Mouse (Mus musculus): Measurements from ENCODE around the gene Oas1e. TPM values are rescaled to one million over a fixed set of nuclear protein-coding genes. Genes with fewer than 3 reads are reported as not detected.

Gene Oas1e
- polyA plus RNA-seq, 1 experiment: not detected

DNA sequence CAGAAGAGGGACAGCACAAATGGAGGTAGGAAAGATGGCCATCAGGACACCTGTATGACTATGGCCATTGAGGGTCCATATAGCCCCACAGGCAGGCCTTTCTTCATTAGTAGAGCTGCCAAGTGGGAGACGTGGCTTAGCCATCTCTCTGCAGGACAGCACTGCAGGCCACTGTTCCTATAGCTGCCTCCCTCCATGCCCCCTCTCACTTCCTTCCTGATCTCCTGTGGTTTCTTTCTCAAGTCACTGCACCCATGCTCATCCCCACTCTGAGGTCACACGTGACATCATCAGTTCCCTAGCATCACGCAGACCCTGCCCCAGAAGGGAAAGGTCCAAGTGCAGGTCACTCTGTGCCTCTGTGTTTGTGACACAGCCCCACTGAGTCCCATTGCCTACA lies 8.3 kb downstream of the Oas1e start:
- Histone ChIP-seq H3K27me3 (ENCODE audit: control insufficient read depth, insufficient read depth, insufficient read length) (peaks cover 24% of the 10 kb centered on the region), H3K36me3 (ENCODE audit: control insufficient read depth, insufficient read depth) (no peaks in the 10 kb centered on the region), H3ac (ENCODE audit: control insufficient read depth, insufficient read length) (no peak overlapping the region), H3K4me3 (no peak overlapping the region), H3K4me2 (ENCODE audit: low read depth) (no peak overlapping the region), H3K79me2 (ENCODE audit: control insufficient read depth, insufficient read depth) (no peaks in the 10 kb centered on the region)
- TF ChIP-seq E2F4 (IDR thresholded peaks at IDR 0.05; ENCODE audit: insufficient read depth) (no peak), POLR2A (IDR thresholded peaks at IDR 0.05; ENCODE audit: insufficient read length, low read depth) (no peak), USF1 (IDR thresholded peaks at IDR 0.05; ENCODE audit: low read depth) (no peak), SRF (IDR thresholded peaks at IDR 0.05; ENCODE audit: control insufficient read depth, insufficient read length, low read depth) (no peak), TCF3 (IDR thresholded peaks at IDR 0.05; ENCODE audit: insufficient read length, low read depth) (no peak), MYOG (IDR thresholded peaks at IDR 0.05; ENCODE audit: control insufficient read depth in 1 of 3, insufficient read depth in 1 of 3, insufficient read length in 2 of 3, low read depth in 2 of 3) (no peak), MYOD1 (IDR thresholded peaks at IDR 0.05; ENCODE audit: control insufficient read depth in 1 of 3, insufficient read length in 2 of 3, low read depth in 2 of 3) (no peak), TCF12 (IDR thresholded peaks at IDR 0.05; ENCODE audit: insufficient read depth, poor library complexity, severe bottlenecking) (no peak), REST (IDR thresholded peaks at IDR 0.05; ENCODE audit: insufficient read depth, insufficient read length) (no peak), MAX (IDR thresholded peaks at IDR 0.05; ENCODE audit: low read depth) (no peak), POLR2AphosphoS2 (IDR thresholded peaks at IDR 0.05; ENCODE audit: insufficient read length, low read depth) (no peak), CEBPB (IDR thresholded peaks at IDR 0.05; ENCODE audit: insufficient read depth, poor library complexity, severe bottlenecking) (no peak)

DNA sequence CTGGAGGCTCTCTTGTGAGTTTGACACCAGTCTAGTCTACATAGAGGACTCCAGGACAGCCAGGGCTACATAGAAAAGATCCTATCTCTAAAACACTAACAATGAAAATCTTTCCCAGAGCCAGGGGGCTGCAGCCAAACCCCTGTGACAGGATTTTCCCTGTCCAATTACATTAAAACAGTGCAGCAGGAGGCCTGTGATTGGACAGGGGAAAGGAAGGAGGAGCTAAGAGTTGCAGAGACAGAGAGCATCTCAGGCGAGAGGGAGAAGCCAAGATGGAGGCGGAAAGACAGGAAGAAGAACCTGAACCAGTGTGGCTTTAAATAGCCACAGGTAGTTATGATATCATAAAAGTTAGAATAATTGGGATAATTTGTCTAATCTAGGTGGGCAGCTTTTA lies 12.9 kb downstream of the Oas1e start:
- H3K27me3 ChIP-seq (ENCODE audit: control insufficient read depth, insufficient read depth, insufficient read length): peaks cover 15% of the 10 kb centered on the region
- H3K4me3 ChIP-seq: no peak overlapping the region
- no peak overlapping the region for H3ac ChIP-seq (ENCODE audit: control insufficient read depth, insufficient read length)
- TF ChIP-seq POLR2A (IDR thresholded peaks at IDR 0.05; ENCODE audit: insufficient read length, low read depth): no peak
- H3K79me2 ChIP-seq (ENCODE audit: control insufficient read depth, insufficient read depth): no peaks in the 10 kb centered on the region
- H3K4me2 ChIP-seq (ENCODE audit: low read depth): no peak overlapping the region
- H3K36me3 ChIP-seq (ENCODE audit: control insufficient read depth, insufficient read depth): no peaks in the 10 kb centered on the region

DNA sequence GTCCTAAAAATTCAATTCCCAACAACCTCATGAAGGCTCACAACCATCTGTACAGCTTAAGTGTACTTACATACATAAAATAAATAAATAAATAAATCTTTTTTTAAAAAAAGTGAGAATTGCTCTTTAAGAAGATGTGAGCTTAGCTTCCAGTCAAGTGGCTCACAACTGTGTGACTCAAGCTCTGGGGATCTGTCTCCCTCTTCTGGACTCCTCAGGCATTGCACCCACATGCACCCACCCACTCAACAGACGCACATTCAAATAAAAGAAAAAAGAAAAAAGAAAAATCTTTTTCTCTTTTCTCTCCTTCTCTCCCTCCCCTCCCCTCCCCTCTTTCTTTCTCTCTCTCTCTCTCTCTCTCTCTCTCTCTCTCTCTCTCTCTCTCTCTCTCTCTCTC lies 13.7 kb downstream of the Oas1e start:
- H3K4me3 ChIP-seq: no peak overlapping the region
- no peak overlapping the region for H3ac ChIP-seq (ENCODE audit: control insufficient read depth, insufficient read length)
- H3K79me2 ChIP-seq (ENCODE audit: control insufficient read depth, insufficient read depth): no peaks in the 10 kb centered on the region
- H3K27me3 ChIP-seq (ENCODE audit: control insufficient read depth, insufficient read depth, insufficient read length): peaks cover 15% of the 10 kb centered on the region
- H3K36me3 ChIP-seq (ENCODE audit: control insufficient read depth, insufficient read depth): no peaks in the 10 kb centered on the region
- TF ChIP-seq USF1 (IDR thresholded peaks at IDR 0.05; ENCODE audit: low read depth) (no peak), E2F4 (IDR thresholded peaks at IDR 0.05; ENCODE audit: insufficient read depth) (no peak), POLR2A (IDR thresholded peaks at IDR 0.05; ENCODE audit: insufficient read length, low read depth) (no peak), TCF3 (IDR thresholded peaks at IDR 0.05; ENCODE audit: insufficient read length, low read depth) (no peak), CEBPB (IDR thresholded peaks at IDR 0.05; ENCODE audit: insufficient read depth, poor library complexity, severe bottlenecking) (no peak), SRF (IDR thresholded peaks at IDR 0.05; ENCODE audit: control insufficient read depth, insufficient read length, low read depth) (no peak), MYOG (IDR thresholded peaks at IDR 0.05; ENCODE audit: control insufficient read depth in 1 of 3, insufficient read depth in 1 of 3, insufficient read length in 2 of 3, low read depth in 2 of 3) (no peak), TCF12 (IDR thresholded peaks at IDR 0.05; ENCODE audit: insufficient read depth, poor library complexity, severe bottlenecking) (no peak), MYOD1 (IDR thresholded peaks at IDR 0.05; ENCODE audit: control insufficient read depth in 1 of 3, insufficient read length in 2 of 3, low read depth in 2 of 3) (no peak), POLR2AphosphoS2 (IDR thresholded peaks at IDR 0.05; ENCODE audit: insufficient read length, low read depth) (no peak), MAX (IDR thresholded peaks at IDR 0.05; ENCODE audit: low read depth) (no peak), REST (IDR thresholded peaks at IDR 0.05; ENCODE audit: insufficient read depth, insufficient read length) (no peak)
- H3K4me2 ChIP-seq (ENCODE audit: low read depth): no peak overlapping the region

DNA sequence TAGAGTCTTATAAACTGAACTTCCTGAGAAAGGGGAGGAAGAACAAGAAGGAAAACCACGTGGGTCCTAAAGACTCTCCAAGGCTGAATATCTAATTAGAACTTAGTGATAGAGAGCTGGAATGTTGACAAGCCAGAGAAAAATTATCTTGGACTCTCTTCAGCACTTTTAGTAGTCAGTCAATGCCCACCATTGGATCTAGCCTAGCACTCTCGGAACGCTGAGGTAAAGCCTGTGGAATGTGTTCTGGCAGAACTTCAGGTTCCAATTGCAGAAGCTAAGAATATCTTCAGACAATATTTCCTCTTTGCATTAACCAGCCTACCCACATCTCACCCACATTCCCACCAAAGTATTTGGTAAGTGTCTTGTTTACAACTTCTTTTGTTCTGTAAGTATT lies 15.4 kb downstream of the Oas1e start:
- Histone ChIP-seq H3ac (ENCODE audit: control insufficient read depth, insufficient read length) (no peak overlapping the region), H3K4me3 (no peak overlapping the region), H3K36me3 (ENCODE audit: control insufficient read depth, insufficient read depth) (no peaks in the 10 kb centered on the region), H3K4me2 (ENCODE audit: low read depth) (no peak overlapping the region), H3K79me2 (ENCODE audit: control insufficient read depth, insufficient read depth) (no peaks in the 10 kb centered on the region), H3K27me3 (ENCODE audit: control insufficient read depth, insufficient read depth, insufficient read length) (peaks cover 10% of the 10 kb centered on the region)
- TF ChIP-seq REST (IDR thresholded peaks at IDR 0.05; ENCODE audit: insufficient read depth, insufficient read length): no peak
- no peak for TF ChIP-seq SRF (IDR thresholded peaks at IDR 0.05; ENCODE audit: control insufficient read depth, insufficient read length, low read depth)
- no peak for TF ChIP-seq TCF12 (IDR thresholded peaks at IDR 0.05; ENCODE audit: insufficient read depth, poor library complexity, severe bottlenecking)
- TF ChIP-seq MAX (IDR thresholded peaks at IDR 0.05; ENCODE audit: low read depth): no peak
- no peak for TF ChIP-seq MYOD1 (IDR thresholded peaks at IDR 0.05; ENCODE audit: control insufficient read depth in 1 of 3, insufficient read length in 2 of 3, low read depth in 2 of 3)
- no peak for TF ChIP-seq USF1 (IDR thresholded peaks at IDR 0.05; ENCODE audit: low read depth)
- no peak for TF ChIP-seq TCF3 (IDR thresholded peaks at IDR 0.05; ENCODE audit: insufficient read length, low read depth)
- TF ChIP-seq CEBPB (IDR thresholded peaks at IDR 0.05; ENCODE audit: insufficient read depth, poor library complexity, severe bottlenecking): no peak
- TF ChIP-seq POLR2A (IDR thresholded peaks at IDR 0.05; ENCODE audit: insufficient read length, low read depth): no peak
- no peak for TF ChIP-seq POLR2AphosphoS2 (IDR thresholded peaks at IDR 0.05; ENCODE audit: insufficient read length, low read depth)
- no peak for TF ChIP-seq MYOG (IDR thresholded peaks at IDR 0.05; ENCODE audit: control insufficient read depth in 1 of 3, insufficient read depth in 1 of 3, insufficient read length in 2 of 3, low read depth in 2 of 3)
- no peak for TF ChIP-seq E2F4 (IDR thresholded peaks at IDR 0.05; ENCODE audit: insufficient read depth)

DNA sequence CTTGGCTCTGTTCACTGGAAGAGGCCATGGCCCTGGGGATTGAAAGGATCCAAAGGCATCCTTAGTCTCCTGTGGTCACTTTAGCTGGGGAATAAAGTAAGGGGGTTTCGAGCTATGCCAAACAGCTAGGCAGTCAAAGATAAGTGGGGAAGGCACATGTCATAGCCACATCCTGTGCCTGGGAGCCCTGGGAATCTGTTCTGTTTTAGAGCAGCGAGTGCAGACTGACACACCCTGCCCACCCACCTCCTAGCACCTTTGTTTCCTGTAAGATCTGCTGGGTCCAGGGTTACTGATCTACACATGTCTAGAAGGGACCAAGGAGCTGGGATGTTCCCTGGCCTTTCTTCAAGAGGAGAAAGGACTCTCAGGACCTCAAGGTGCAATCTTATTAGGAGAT lies 16.4 kb downstream of the Oas1e start:
- no peak for TF ChIP-seq MAX (IDR thresholded peaks at IDR 0.05; ENCODE audit: low read depth)
- no peak overlapping the region for H3ac ChIP-seq (ENCODE audit: control insufficient read depth, insufficient read length)

More for the DNA sequence above, 16.4 kb downstream of the Oas1e start:
- H3K4me2 ChIP-seq (ENCODE audit: low read depth): no peak overlapping the region
- no peaks in the 10 kb centered on the region for H3K79me2 ChIP-seq (ENCODE audit: control insufficient read depth, insufficient read depth)
- no peaks in the 10 kb centered on the region for H3K36me3 ChIP-seq (ENCODE audit: control insufficient read depth, insufficient read depth)
- H3K27me3 ChIP-seq (ENCODE audit: control insufficient read depth, insufficient read depth, insufficient read length): peaks cover 10% of the 10 kb centered on the region
- no peak overlapping the region for H3K4me3 ChIP-seq
